Mouse (Mus musculus): ENCODE measurements around the gene Gm17402. TPM values are rescaled to one million over a fixed set of nuclear protein-coding genes. Genes with fewer than 3 reads are reported as not detected.

Gm17402 gene
- not detected for polyA plus RNA-seq (2014; fragmentation: Illumina TruSeq; extraction: RNeasy Lipid Tissue Mini Kit (QIAGEN cat#74804); ENCODE audit: low read depth, low replicate concordance)

GRCm38 (mm10) chr3:67375063-67375462, at the start of gene Gm17402:
Gene Gm17402 (minus strand): TSS chr3:67375163.

GRCm38 (mm10) chr3:67373872-67374271, 1.1 kb downstream of the Gm17402 start, which contains the start of gene Mlf1:
Gene Mlf1 (plus strand): TSS chr3:67374097.

Other genes with a start within 250 kb of the Gm17402 start
- gene Mlf1, start 1.1 kb downstream of the Gm17402 start, polyA plus RNA-seq (2014; fragmentation: Illumina TruSeq; extraction: RNeasy Lipid Tissue Mini Kit (QIAGEN cat#74804); ENCODE audit: low read depth, low replicate concordance): 23.6 TPM
- gene Gfm1, start 54.9 kb upstream of the Gm17402 start, polyA plus RNA-seq (2014; fragmentation: Illumina TruSeq; extraction: RNeasy Lipid Tissue Mini Kit (QIAGEN cat#74804); ENCODE audit: low read depth, low replicate concordance): 27.8 TPM
- gene Lxn, start 88.8 kb upstream of the Gm17402 start, polyA plus RNA-seq (2014; fragmentation: Illumina TruSeq; extraction: RNeasy Lipid Tissue Mini Kit (QIAGEN cat#74804); ENCODE audit: low read depth, low replicate concordance): 14.8 TPM
- gene Rarres1, start 140.4 kb upstream of the Gm17402 start, polyA plus RNA-seq (2014; fragmentation: Illumina TruSeq; extraction: RNeasy Lipid Tissue Mini Kit (QIAGEN cat#74804); ENCODE audit: low read depth, low replicate concordance): 15.8 TPM
- gene Mfsd1, start 207.6 kb upstream of the Gm17402 start, polyA plus RNA-seq (2014; fragmentation: Illumina TruSeq; extraction: RNeasy Lipid Tissue Mini Kit (QIAGEN cat#74804); ENCODE audit: low read depth, low replicate concordance): 50.2 TPM

Data from adipose tissue, adult 10 weeks (tissue).